Mouse (Mus musculus) adrenal gland, postnatal 10 days (tissue): Measurements from ENCODE around the gene Pik3ip1. TPM values are rescaled to one million over a fixed set of nuclear protein-coding genes. Genes with fewer than 3 reads are reported as not detected.

Experiments used
- DNase-seq: peaks from one replicate; pipeline ENCODE4 v3.0.0; 2021; ENCODE audit warnings: mixed read lengths
- long read RNA-seq, 2 experiments: library from polyadenylated mRNA; stranded (forward); transcript quantifications; one replicate each; pipeline ENCODE4 v2.0.0; 2021
- total RNA-seq, 2 experiments: library from RNA; stranded (reverse); gene quantifications; 2 replicates each; pipeline ENCODE4 v1.2.3; 2021

The Pik3ip1 gene
- total RNA-seq = 10 to 100 TPM; 13.3 to 17.8 TPM
- long read RNA-seq, experiment 1, transcript Pik3ip1-201 (6 exons, 2,573 nt) = major isoform, 12 of 16 reads
- long read RNA-seq, experiment 1, partial matches to known transcripts = 3 of 16 reads
- long read RNA-seq, experiment 1, other reads (novel, unspliced or antisense) = 0 of 16 reads
- long read RNA-seq, experiment 2, transcript Pik3ip1-201 (6 exons, 2,573 nt) = major isoform, 12 of 13 reads
- long read RNA-seq, experiment 2, partial matches to known transcripts = 0 of 13 reads
- long read RNA-seq, experiment 2, other reads (novel, unspliced or antisense) = 1 of 13 reads

DNA sequence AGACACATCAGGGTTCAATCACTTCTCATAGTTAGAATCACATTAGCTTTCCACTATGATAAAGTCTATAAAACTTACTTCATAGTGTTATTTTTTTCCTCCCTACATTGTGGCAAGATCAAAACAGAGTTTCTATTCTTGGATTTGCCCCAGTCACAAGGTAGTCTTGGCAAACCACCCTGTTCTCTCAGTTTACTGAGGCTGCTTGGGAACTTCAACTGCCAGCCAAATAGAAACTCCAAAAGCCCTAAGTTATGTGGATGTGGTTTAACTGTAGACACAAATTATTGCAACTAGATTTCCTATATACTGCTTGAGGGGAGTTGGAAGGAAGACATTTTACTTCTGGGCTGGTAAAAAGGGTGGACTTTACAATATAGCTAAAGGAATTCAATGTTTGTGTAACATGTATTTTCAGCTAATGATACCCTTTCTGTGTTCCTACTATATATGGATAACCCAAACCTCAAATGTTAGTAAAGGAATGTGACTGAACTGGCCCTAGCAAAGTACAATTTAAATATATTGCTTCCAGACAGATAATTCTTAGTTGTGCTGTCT, at the start of gene Pik3ip1:
TSS of gene Pik3ip1 (plus strand) at position 511 of the 561 bp plus-strand sequence.
- no peak for DNase-seq

GRCm38 (mm10) chr11:3282887-3283286, 47.3 kb upstream of the Pik3ip1 start:
- DNase-seq = no peak

- DNase-seq = no peak
Measured at GRCm38 (mm10) chr11:3283645-3284044, 46.6 kb upstream of the Pik3ip1 start.

GRCm38 (mm10) chr11:3285940-3286339, 44.3 kb upstream of the Pik3ip1 start:
- no peak for DNase-seq

DNA sequence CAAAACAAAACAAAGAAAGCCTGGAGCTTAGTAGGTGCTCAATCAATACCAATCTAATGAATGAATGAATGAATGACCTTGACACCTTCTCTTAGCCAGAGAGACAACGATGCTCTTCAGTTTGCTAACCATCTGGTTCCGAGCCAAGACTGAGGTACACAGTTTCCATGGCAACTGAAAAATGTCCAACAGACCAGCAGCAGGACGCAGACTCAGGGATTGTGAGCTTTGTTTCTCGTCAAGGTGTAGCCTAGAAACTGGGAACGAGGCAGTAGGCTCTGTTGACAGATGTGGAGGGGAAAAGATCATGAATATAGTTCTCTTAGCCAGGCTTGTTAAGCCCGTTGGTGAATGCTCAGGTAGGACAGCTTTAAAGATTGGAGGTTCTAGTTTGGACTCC, 43.1 kb upstream of the Pik3ip1 start:
- no peak for DNase-seq

DNA sequence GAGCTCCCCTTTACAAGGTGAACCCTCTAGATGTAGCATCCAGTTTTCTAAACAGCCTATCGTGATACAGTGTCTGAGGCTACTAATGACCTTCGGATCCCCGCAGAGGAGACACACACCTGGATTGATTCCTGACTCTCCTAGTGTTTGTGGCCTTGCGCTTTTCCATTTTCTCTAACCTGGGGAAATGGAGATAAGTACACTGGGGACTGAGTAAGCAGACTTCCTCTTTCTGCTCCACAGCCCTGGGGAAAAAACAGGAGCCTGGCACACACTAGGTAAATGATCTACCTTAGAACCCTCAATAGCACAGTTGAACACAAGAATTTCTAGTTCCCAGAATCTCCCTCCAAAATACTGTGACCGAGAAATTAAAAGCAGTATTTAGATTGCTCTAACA, 42.3 kb upstream of the Pik3ip1 start:
- DNase-seq = no peak

DNA sequence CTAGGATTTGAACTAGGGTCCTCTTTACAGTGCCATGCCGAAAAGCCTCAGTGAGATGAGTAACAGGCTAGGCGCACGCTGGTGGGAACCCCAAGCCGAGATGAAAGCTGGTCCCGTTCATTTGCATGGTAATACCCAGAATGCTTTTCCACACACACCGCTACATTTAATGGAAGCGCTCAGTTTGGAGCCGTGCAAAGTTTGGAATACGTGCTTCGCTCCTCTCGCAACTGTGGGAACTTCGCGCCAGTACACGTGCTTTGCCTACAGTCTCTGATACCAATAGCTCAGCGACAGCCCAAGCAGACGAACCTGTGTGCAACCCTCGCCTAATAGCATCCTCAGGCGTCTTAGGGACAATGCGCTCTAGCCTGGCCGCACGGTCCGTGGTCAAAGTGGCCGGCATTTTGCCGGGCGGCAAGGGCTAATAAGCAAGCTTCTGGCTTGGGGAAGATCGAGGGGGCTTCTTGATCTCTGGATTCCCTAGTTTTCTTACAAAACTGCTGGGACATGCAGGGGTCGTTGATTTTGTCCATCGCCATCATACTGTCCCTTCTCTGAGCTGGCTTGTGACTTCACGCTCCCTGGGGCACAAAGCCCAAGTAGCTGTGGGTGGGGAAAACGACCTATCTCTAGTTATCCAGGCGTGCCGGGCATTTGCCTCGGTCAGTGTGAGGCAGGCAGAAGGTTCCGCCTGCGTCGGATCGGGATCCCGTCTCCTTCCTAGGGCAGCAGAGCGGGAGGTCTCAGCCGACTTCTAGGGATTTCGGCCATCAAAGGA, 41.5 kb upstream of the Pik3ip1 start, which contains the start of gene Patz1:
TSS of gene Patz1 (plus strand) at position 354 of the 781 bp plus-strand sequence.
- peak; percentile 73 for DNase-seq

GRCm38 (mm10) chr11:3289302-3289802, 40.8 kb upstream of the Pik3ip1 start:
- DNase-seq = peak; percentile 86

DNA sequence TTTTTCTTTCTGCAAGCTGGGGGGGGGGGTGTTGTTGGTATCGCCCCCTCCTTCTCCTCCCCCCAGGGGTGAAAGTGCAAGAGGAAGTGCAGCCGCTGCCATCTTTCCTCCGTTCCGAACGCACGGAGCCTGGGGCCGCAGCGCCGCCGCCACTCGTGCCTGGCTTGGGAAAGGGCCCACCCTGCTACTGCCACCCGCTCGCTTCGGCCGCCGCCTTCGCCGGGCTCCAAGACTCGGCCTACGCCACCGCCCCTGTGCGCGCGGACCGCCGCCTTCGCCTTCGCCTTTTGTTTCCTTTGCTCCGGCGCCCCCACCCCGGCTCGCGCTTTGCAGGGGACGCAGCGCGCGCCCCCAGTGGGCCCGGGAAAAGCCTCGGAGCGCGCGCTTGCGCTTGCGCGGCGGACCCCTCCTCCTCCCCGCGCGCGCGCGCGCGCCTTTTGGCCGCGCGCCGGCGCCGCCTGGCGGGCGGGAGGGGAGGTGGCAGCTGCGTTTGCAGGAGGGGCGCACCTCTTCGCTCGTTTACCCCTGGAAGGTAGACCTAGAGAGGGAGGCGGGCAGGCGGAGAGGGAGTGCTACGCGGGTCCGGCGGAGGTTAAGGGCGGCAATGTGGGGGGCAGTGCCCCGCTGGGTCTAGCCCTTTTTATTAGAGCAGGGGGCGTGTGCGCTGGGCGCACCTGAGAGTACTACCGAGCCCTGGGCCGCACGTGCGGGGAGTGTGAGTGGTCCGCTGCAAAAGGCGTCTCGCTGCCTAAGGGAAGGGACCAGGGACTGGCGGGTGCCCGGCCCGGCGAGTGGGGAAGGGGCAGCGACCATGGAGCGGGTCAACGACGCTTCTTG, 40.2 kb upstream of the Pik3ip1 start:
- peak; percentile 86 for DNase-seq

- peak; percentile 62 for DNase-seq
Measured at GRCm38 (mm10) chr11:3290640-3291310, 39.4 kb upstream of the Pik3ip1 start.

DNA sequence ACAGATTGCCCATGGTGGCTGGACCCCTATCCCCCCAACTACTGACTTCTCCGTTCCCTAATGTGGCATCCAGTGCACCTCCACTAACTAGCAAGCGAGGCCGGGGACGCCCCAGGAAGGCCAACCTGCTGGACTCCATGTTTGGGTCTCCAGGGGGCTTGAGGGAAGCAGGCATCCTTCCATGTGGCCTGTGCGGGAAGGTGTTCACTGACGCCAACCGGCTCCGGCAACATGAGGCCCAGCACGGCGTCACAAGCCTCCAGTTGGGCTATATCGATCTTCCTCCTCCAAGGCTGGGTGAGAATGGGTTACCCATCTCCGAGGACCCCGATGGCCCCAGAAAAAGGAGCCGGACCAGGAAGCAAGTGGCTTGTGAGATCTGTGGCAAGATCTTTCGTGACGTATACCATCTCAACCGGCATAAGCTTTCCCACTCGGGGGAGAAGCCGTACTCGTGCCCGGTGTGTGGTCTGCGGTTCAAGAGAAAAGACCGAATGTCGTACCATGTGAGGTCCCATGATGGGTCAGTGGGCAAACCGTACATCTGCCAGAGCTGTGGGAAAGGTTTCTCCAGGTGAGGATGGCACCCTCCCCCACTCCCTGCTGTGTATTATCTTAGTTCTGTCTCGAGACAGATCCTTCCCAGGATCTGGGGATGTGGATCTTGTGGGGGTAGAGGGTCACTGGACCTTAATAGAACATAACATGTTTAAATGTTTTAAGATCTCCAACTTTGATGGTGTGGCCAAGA, 38.7 kb upstream of the Pik3ip1 start:
- DNase-seq = no peak

- DNase-seq = peak; percentile 63
Measured at GRCm38 (mm10) chr11:3292062-3292421, 38.2 kb upstream of the Pik3ip1 start.

GRCm38 (mm10) chr11:3292711-3293249, 37.4 kb upstream of the Pik3ip1 start:
- peak; percentile 38 for DNase-seq

- DNase-seq = no peak
Measured at GRCm38 (mm10) chr11:3293361-3293760, 36.8 kb upstream of the Pik3ip1 start.

DNA sequence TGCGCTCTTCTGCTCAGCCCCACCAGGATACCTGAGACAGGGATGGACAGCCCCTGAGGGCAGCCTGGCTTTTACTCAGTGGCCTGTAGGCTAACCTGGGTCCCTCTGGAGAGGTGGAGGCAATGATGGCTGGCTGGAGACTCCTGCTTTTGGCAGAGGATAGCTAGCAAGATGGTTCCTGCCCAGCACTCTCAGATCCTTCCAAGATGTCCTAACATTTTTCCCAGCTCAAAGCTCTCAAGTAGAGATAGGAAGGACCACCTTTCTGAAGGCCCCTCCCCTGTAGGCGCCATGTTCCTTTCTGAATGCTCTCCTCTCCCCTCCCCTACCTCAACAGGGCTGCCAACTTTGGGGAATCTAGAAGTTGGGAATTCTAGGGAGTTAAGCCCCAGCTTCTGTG, 35.6 kb upstream of the Pik3ip1 start:
- DNase-seq = no peak

GRCm38 (mm10) chr11:3296056-3296455, 34.1 kb upstream of the Pik3ip1 start:
- DNase-seq = no peak

- DNase-seq = no peak
Measured at GRCm38 (mm10) chr11:3297871-3298812, 32.1 kb upstream of the Pik3ip1 start.

DNA sequence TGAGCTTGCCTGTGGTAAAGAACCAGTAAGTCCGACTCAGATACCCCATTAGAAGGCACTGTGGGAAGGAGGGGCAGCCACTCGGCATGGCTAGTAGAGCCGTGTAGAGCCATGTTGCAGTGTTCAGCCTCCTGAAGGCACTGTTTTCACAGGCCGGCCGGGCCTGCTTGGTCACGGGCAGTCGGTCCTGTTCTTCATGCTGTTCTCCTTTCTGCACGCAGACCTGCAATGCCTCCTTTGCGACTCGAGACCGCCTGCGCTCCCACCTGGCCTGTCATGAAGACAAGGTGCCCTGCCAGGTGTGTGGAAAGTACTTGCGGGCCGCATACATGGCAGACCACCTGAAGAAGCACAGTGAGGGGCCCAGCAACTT, 31.4 kb upstream of the Pik3ip1 start:
- DNase-seq = no peak

GRCm38 (mm10) chr11:3301075-3301474, 29.1 kb upstream of the Pik3ip1 start:
- no peak for DNase-seq
